Mouse (Mus musculus): Measurements from ENCODE around the gene Med4.

GRCm38 (mm10) chr14:73551164-73551563 lies 41.3 kb downstream of the Med4 start:
- TF ChIP-seq HCFC1 (IDR thresholded peaks at IDR 0.05; ENCODE audit: borderline replicate concordance, insufficient read depth, low read length), result no peak
- TF ChIP-seq MAFK (IDR thresholded peaks at IDR 0.05; ENCODE audit: insufficient read depth, low read depth, low read length), result no peak
- no peak for TF ChIP-seq ZNF384 (IDR thresholded peaks at IDR 0.05; ENCODE audit: low read depth, low read length)
- no peak for TF ChIP-seq ZC3H11A (IDR thresholded peaks at IDR 0.05; ENCODE audit: borderline replicate concordance, low read depth, low read length)

All from ES-E14 (cell line).